Mouse (Mus musculus): ENCODE data around the gene Ect2.

- TF ChIP-seq POLR2A (IDR thresholded peaks at IDR 0.05; ENCODE audit: extremely low read depth, insufficient read depth, low read length) (peak; percentile 92), CTCF (IDR thresholded peaks at IDR 0.05; ENCODE audit: extremely low read depth, insufficient read depth, low read length) (peak; percentile 88)
These were observed 29.3 kb upstream of the Ect2 start, which contains the start of gene Nceh1 for GRCm38 (mm10) chr3:27182733-27183600.

Measured in cortical plate, adult 2 months (tissue).